Mouse (Mus musculus) ovary, adult 18-20 months (tissue): ENCODE measurements around the gene Evx1.

Experiments used
- DNase-seq: peaks from one replicate; pipeline ENCODE4 v3.0.0; 2022; ENCODE audit warnings: low spot score, mixed read lengths

The Evx1 gene

DNA sequence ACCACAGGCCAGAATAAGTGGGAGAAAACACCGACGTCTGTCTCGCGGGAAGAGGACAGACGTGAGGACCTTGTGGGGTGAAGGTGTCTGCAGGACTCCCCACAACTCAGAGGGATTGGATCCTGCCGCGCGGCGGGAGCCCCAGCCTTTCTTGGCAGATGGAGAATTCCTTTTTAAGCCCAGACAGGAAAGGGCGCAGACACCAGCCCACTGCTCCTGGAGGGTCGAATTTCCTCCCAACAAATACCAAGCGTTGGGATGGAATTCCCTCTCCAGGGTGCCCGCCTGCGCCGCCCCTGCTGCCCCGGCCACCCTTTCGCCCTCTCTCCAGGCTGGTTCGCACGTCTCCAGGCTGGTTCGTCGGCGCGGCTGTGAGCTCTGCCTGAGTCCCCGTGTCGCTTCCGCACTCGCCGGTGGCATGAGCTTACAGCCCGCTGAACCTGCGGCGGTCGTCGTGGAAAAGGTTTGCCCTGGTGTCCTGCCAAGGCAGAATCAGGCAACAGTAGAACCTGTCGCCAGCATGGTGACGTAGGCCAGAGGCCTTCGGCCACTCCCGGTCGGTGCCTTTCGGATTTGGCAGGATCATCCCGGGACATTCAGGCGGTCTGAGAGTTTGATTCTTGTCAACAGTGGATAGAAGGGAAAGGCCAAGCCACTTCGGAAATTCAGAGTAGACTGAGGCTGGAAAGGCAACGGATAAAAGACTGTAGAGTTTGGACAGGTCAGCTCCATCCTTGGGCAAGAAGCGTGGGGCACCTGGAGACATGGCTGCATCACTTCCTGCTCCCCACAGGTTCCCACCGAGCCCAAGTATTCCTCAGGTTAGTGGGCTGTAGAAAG is 22.1 kb upstream of the Evx1 start:
- DNase-seq = no peak

DNA sequence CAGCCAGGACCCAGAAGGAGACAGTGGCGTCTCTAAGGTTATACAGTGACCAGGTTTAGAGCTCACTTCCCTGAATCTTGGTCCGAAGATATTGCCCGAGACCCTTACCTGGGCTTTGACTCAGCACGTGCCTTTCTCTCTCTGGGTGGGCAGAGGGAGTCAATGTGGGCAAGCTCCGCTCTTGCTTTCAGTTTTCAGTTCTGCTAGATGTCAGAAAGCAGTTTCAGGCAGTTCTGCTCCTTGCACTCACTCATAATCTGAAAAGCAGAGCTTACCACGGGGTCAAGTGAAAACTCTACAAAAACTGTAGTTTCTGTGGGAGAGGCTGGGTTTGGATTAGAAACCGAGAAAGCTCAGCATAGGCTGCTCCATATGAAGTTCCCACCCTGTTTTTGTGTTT is 21.0 kb upstream of the Evx1 start:
- DNase-seq = no peak

DNA sequence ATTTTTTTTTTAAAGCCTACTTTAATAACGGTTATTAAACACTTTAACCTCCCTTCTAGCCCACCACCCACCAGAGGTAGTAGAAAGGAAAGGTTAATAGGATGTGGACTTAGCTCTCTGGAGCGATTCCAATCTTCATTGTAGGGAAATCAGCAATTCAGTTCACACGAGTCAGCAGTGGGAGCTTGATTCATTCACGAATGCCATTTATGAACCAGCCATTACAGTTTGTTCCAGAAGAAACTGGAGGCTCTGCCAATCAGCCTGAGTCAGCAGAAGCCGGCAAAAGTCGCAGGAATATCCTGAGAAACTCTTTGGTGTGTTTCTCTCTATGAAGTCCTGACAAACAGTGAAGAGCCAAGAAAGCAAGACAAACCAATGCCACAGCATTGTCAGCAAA is 18.7 kb upstream of the Evx1 start:
- no peak for DNase-seq

DNA sequence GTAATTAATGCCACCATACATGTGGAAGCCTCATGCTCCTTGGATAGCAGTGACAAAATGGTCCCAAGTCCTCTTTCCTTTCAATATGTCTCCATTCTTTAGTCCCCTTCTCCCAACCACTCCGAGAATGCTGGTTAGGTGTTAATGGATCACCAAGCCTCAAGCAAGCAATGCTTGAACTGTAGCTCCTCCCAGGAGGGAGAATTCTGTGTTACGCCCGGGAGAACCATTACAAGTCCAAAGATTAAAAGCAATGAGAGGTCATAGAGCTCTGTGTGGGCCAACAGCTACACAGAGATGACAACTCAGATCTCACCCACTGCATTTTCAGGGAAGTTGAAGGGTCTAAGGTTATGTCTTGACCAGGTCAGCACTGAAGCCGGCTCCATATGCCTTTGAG is 14.8 kb upstream of the Evx1 start:
- DNase-seq = no peak

DNA sequence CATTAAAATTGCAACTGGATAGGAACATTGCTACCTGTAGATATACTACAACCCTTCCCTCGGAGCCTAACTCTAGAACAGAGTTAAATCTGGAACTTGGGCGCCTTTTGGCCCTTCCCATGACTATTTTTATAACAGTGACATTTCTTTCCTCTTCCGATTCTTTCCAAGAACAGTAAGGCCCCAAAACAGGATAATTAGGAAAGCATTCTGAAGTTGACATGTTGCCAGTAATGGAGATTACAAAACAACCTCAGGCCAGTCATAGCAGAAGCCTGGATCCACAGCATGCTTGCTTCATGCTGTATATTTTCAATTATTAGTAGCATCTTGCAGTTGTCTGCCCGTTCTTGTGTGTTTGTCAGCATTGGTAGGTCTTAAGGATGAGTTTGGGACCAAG is 12.5 kb upstream of the Evx1 start:
- DNase-seq = no peak

DNA sequence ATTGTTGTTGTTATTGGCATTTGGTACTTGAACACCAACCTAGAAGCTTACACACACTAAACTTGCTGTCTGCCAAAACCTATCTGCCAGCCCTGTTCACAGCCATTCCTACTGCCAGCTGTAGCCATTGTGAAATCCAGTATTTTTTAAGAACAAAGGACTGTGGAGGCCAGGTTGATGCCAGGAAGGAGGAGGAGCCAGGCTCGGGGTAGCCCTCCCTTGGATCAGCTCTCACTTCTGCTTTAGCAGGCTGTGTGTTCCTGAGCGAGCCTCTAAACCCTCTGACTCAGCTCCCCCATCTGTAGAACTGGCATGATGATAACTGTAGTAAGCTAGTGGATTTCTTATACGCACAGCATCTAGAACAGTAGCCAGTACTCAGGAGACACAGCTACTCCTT is 9.9 kb upstream of the Evx1 start:
- no peak for DNase-seq

DNA sequence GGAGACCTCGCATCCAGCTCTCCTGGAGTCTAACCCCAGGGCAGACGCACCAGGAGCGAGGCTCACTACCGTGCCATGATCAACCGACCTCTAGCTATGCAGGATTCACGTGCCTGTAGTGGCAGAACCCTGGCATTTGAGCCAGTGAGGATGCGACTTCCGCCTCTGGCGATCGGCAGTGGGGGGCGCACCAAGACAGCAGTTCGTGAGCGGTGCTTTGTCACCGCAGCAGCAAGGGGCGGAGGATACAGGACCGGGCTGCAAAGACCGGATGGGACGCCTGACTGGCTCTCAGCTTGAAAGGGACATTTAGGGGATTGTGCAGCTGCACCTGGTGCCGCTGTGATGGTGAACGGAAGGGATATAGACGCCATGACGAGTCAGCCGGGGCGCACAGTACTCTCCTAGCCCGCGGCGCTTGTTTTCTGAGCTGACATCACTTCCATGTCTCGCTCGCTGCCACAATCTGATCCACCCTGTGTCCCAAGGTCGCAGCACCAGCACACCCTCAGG is 7.4 kb upstream of the Evx1 start:
- peak; percentile 29 for DNase-seq

DNA sequence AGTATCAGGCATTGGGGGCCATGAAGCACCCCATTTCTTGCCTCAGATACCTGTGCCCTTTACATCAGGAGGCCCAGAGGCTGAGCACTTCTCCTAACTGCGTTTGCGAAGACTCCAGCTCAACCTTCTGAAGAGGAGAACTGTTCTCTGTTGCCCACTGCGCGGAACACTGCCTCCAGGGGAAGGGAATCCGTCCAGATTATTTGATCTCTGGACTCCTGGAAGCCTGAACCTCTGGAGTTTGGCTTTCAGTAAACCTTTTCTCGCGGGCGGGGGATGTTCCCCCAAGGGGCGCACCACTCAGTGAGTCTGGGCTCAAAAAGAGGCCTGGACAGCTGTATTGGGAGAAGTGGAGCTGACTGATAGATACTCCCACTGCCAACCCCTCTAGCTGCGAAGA is 3.5 kb upstream of the Evx1 start:
- DNase-seq = no peak

DNA sequence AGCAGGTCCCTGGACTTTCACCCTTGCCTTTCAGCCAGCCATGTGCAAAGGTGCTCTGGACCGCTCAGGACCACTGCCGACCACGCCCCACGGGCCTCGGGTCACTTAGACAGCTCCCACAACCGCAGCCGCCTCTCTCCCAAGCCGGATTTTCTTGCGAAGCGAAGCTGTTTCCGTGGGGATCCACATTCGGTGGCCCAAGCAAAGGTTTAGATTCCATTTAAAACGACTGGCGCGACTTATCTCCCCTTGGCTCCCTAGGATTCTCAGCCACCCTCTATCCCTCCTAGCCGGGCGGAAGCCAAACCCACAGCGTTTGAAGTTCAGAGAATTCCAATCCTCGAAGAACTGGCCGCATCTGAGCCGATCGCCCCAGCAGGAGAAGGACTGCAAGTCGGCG is 2.9 kb upstream of the Evx1 start:
- no peak for DNase-seq

DNA sequence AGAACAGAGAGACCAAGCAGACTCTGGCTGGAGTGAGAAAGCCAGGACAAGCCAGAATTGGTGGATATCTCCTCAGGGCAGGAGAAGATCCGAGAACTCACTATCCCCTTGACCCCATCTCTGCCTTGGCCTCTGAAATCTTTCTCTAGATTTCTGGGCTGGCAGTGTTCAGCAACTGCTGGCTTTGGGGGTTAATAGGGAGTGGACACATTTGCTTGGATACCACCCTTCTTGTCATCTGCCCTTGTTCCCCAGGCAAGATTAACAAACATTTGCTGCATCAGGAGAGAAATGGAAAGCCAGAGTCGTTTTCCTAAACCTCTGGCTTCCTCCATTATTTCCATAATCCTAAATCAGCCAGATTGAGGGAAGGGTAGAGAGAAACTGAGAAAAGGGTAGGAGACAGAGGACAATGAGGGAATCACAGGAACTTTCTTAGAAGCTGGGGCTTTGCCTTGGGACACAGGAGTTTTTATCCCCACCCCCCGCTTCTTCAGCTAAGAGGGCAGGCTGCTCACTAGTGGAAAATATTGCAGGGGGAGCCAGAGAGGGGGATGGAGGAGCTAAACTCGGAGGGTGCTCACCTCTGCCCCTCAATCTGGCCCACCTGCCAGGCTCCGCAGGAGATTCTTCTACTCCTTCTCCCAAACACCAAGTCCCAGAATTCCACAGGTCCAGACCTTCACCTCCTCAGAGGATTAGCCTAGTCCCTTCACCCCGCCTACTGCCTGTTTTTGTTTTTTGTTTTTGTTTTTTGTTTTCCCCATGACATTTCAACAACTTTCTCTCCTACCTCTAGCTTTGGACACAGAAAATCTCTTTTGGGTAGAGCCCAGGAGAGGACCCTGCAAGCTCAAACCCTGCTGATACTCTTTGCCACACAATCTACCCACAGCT is 1.4 kb upstream of the Evx1 start:
- no peak for DNase-seq

DNA sequence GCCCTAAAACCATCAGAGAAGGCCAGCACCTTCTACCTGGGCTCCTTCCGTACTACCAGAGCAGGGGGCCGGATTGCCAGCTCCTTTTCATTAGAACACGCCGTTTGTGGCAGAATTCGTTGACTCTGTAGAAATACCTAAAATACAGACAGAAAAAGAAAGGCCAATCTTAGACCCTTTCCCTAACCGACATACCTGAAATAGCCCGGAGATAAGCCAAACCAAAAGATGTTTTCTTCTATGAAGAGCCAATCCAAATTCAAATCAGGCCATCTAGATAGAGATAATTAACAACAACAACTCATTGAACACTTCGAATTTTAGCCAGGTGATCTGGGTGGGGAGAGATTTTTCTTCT is 761 bp upstream of the Evx1 start:
- no peak for DNase-seq

DNA sequence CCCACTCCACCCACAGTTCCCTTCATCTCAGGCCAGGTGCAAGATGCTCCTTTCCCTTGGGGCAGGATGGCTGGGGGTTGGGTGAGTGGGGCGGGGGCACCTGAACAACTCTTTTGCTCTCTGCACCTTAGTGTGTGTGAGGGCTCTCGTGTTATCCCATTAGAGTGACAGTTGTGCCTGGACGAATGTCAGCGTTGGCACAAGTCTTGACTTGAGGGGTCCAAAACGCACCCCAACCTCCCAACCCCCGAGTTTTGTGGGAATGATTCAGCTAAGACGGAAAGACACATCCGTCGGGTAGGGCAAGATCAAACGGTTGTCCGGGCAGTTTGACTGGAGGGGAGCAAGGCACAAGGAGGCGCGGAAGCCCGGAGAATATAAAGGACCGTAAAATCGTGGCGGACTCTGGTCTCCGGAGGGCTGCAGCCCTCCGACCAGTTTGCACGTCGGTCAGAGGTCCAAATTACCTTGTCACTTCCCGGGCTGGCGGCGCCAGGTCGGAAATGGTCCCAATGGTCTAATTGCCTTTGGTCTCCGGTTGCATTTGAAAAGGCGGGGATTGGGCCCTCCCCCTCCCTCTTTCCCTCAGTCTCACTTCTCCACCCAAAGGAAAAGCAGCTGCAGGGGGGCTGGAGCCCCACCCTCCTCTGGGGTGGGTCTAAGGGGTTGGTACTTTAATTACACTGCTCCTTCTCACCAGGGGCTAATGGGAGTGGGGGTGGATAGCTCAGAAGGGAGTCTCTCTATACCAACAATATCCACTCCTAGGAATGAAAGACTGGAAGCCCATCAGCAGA is 1.2 kb downstream of the Evx1 start:
- no peak for DNase-seq

DNA sequence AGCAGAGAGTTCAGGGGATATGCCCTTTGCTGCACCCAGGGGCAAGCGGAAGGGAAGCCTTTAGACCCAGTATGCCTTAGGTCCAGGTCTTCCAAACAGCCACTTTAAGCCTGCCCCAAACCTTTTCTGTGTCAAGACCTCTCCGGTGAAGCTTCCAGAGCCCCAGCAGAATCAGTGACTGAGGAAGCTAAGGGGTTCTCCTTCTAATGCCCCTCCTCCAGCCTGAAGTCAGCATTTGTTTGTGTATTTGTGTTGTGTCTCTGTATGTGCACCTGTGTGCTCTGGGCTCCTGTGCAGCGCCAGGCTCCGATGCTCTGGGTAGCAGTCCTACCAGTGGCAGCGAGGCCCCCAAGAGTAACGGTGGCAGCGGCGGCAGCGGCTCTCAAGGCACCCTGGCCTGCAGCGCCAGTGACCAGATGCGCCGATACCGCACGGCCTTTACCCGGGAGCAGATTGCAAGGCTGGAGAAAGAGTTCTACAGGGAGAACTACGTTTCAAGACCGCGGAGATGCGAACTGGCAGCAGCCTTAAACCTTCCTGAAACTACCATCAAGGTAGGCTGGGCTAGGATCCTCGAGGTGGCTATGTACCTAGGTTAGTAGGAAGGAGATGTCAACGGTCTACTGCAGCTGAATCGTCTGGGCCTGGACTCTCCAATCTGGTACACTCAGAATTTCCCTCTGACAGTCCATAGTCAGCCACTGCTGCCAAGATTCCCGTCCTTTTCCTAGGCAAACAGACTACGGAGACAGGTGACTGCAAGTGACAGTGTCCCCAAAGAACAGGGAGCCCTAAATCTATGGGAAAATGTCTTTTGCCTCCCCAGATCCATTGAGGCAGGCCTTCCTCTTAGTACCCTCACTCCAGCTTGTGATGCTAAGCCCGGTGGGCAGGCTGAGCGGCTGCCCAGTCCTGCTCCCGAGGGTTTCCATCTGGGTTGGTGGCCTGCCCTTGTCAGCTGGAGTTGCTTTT is 2.4 kb downstream of the Evx1 start:
- DNase-seq = no peak

DNA sequence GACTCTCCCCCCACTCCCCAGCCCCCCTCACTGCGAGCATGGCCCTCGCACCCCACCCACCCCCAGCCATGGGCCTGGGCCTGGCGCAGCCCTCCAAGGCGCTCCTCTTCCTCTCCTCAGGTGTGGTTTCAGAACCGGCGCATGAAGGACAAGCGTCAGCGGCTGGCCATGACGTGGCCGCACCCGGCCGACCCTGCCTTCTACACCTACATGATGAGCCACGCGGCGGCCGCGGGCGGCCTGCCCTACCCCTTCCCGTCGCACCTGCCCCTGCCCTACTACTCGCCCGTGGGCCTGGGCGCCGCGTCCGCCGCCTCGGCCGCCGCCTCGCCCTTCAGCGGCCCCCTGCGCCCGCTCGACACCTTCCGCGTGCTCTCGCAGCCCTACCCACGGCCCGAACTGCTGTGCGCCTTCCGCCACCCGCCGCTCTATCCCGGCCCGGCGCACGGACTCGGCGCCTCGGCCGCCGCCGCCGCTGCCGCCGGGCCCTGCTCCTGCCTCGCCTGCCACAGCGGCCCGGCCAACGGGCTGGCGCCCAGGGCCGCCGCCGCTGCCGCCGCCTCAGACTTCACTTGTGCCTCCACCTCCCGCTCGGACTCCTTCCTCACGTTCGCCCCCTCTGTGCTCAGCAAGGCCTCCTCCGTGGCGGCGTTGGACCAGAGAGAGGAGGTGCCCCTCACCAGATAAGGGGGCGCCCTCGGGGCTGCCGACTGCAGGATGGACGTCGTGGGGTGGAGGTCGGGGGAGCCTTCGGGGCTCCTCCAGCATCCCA is 3.3 kb downstream of the Evx1 start:
- DNase-seq = no peak

DNA sequence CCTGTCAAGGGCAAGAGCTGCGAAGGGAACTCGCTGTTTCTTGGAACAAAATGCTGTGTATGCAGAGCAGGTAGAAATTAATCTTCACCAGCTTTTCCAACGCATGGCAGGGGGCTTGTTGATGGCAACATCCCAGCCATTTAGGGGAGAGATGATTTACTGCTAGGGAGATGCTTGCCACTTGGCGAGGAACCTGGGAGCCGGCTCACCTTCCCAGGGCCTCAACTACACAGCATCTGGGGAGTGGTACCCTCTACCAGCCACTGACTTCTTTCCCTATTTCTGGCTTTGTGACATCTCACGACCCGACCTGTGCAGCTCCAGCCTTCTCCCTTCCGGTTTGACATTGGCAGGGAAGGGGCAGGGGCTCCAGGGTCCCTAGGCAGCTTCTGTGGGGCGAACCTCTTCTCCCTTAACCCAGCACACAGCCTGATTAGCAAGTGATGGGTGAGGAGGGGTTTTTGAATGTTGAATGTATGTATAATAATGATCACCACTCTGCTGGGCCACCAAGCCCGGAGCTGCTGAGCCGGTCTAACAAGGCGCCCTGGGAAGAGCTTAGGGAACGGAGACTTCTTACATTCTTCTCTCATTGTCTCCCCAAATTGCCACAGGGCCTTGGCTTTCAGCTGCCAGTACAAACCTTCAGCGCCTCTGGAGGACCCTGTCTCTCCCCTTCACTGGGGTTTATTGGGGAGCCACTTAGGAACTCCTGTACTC is 4.3 kb downstream of the Evx1 start:
- no peak for DNase-seq

DNA sequence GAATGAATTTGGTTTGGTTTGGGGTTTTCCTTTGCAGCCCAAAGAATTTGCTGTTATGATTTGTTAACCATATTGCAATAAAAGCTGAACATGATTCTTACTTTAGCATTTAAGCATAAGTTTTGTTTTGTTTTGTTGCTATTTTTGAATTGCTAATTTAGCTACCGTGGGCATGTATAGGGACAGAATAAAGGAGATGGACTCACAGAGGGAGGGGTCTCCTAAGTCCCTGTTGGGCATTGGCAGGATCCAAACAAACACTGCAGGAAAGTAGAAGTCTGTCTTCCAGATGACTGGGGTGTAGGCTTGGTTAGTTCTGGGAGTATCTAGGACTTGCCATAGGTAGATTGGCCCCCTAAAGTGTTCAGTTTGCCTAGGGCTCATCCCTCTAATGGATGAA is 5.0 kb downstream of the Evx1 start:
- DNase-seq = no peak

DNA sequence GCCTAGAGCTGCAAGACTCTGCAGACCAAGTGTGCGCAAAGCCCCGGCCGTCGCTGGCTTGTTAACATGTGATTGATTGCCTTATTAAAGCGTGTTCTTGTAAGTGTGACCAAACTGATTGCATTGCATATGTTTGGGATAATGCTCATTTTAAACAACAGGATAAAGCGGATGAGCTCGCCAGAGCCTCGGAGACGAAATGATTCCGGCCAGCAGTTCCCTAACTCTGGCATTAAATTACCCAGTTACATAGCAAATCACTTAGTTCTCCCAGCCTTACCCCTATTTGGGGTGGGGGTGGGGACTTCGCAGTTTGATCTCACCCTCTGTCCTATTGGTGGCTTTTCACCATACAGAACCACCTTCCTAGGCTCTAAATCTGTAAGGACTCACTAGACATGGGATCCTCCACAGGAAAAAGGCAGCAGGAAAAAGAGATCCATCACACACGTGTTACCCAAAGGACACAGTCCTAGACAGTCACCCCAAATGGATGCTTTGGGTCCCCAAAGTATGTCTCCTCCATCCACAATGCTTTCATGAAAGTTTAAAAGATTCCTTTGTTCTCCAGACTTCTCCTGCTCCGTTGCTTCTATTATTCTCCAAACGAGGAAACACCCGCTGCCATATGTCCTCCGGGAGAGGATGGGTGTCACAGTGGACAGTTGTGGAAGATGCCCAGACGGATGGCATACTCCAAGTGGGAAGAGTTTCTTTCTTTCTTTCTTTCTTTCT is 6.8 kb downstream of the Evx1 start:
- no peak for DNase-seq

DNA sequence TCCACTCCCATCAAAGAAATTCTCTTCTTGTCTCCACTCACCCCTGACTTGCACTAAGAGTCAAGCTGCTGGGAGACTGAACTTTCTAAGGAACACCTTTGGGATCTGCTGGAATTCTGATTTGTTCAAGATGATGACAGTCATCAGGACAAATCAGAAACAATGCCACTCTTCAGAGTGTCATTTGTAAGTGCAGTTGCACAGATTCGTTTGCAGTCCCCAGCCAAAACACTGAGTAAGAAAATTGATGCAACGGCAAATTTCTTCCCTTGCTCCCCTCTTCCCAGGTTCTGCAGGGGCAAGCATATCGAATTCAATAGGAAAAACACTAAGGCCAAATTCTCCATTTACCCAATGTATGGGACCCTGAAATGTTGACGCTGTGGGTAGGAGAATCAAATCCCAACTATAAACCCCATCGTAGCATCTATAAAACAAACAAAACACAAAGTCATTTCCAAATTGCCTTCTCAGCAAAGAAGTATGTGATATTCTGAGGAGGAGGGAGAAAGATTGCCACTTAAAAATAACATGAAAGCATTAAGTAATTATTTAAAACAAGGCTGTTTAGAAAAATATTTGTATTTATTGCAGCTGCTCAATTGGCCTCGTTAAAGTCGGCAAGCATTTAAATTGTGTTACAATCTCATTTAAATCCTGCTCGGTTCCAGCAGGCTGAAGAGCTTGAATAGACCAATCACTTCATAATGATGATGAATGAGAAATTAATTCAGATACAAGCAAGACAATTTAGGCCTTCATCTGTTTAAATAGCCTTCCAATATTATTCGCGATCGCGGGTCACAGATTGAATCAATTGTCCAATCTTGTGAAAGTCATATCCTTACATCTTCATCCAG is 7.9 kb downstream of the Evx1 start:
- DNase-seq = no peak
